In genomic region chr1:191407246-191407645, GRCm38 (mm10) we compare ENCODE assay signal across 23 mouse cellular contexts.
"Had no signal": no experiment of that assay in that cellular context is flagged by ENCODE, and none has a peak within 500 bp of the region (broad histone marks: within the 10 kb centered on the region; RNA-seq: fewer than 3 reads in every experiment).

No protein-coding gene starts in this region.

- DNase-seq: gastrocnemius, adult 2 months; gastrocnemius, postnatal 10 days; gastrocnemius, postnatal 25 days; heart, postnatal 10 days; heart, postnatal 4 days; kidney, adult 18-20 months; kidney, adult 8-10 months; kidney, postnatal 10 days; kidney, postnatal 25 days; kidney, postnatal 4 days; liver; liver, embryonic 13.5 days; liver, postnatal 0 days had no signal

- ATAC-seq: hindbrain, embryonic 16.5 days; inflammation-experienced regulatory T-cells, adult 6 months; intestine, embryonic 16.5 days; liver, postnatal 0 days had no signal

- H3K36me3 ChIP-seq: hindbrain, embryonic 13.5 days; limb, embryonic 10.5 days; limb, embryonic 12.5 days; liver, embryonic 13.5 days; liver, embryonic 15.5 days had no signal

- H3K9me3 ChIP-seq: hindbrain, embryonic 13.5 days; limb, embryonic 10.5 days; limb, embryonic 12.5 days; liver, embryonic 13.5 days; liver, embryonic 15.5 days had no signal

- H3K4me1 ChIP-seq: hindbrain, embryonic 13.5 days had no signal

- H3K4me2 ChIP-seq: hindbrain, embryonic 13.5 days; limb, embryonic 12.5 days; liver, embryonic 11.5 days; liver, embryonic 13.5 days; liver, embryonic 15.5 days had no signal

- H3K27ac ChIP-seq: gastrocnemius, adult 2 months; hindbrain, embryonic 13.5 days; layer of hippocampus, adult 2 months; left cerebral cortex, adult 2 months; limb, embryonic 10.5 days; limb, embryonic 12.5 days; liver, embryonic 13.5 days; liver, embryonic 15.5 days had no signal

- H3K4me3 ChIP-seq: gastrocnemius, adult 2 months; hindbrain, embryonic 13.5 days; layer of hippocampus, adult 2 months; left cerebral cortex, adult 2 months; limb, embryonic 10.5 days; limb, embryonic 12.5 days; liver, embryonic 13.5 days; liver, embryonic 15.5 days had no signal

- H3K27me3 ChIP-seq: hindbrain, embryonic 13.5 days had no signal

- H3K9ac ChIP-seq: hindbrain, embryonic 13.5 days; limb, embryonic 12.5 days; liver, embryonic 13.5 days; liver, embryonic 15.5 days; liver, postnatal 0 days had no signal
